Mouse (Mus musculus) adipocyte (in vitro differentiated cells): Measurements from ENCODE around the gene Ern1.

Experiments
- DNase-seq: peaks from one replicate; pipeline ENCODE4 v3.0.0-alpha.2; 2016; ENCODE audit warnings: low spot score

Gene Ern1

GRCm38 (mm10) chr11:106390757-106391156 lies 96.9 kb downstream of the Ern1 start:
- no peak for DNase-seq

GRCm38 (mm10) chr11:106389611-106390010 lies 98.0 kb downstream of the Ern1 start:
- no peak for DNase-seq

- peak; percentile 6 for DNase-seq
These were observed 99.8 kb downstream of the Ern1 start, which contains the start of gene Icam2 for GRCm38 (mm10) chr11:106387791-106388216. Icam2 (minus strand) TSS chr11:106388075.

- DNase-seq, result no peak
These were observed 100.6 kb downstream of the Ern1 start for GRCm38 (mm10) chr11:106387020-106387419.

GRCm38 (mm10) chr11:106386409-106386808 lies 101.2 kb downstream of the Ern1 start:
- no peak for DNase-seq

GRCm38 (mm10) chr11:106383051-106383790 lies 104.4 kb downstream of the Ern1 start:
- no peak for DNase-seq

- DNase-seq, result no peak
These were observed 105.2 kb downstream of the Ern1 start for GRCm38 (mm10) chr11:106382424-106382823.

GRCm38 (mm10) chr11:106381883-106382282 lies 105.8 kb downstream of the Ern1 start:
- no peak for DNase-seq

GRCm38 (mm10) chr11:106381011-106381410 lies 106.6 kb downstream of the Ern1 start:
- DNase-seq, result no peak

GRCm38 (mm10) chr11:106374979-106375378 lies 112.7 kb downstream of the Ern1 start:
- no peak for DNase-seq

- no peak for DNase-seq
These were observed 113.1 kb downstream of the Ern1 start for GRCm38 (mm10) chr11:106374559-106374958.

GRCm38 (mm10) chr11:106373998-106374397 lies 113.7 kb downstream of the Ern1 start:
- no peak for DNase-seq

- DNase-seq, result peak; percentile 86
These were observed 121.3 kb downstream of the Ern1 start for GRCm38 (mm10) chr11:106366316-106366715.

GRCm38 (mm10) chr11:106365366-106365765 lies 122.3 kb downstream of the Ern1 start, which contains the start of gene Prr29:
Prr29 (plus strand) TSS chr11:106365472.
- no peak for DNase-seq

GRCm38 (mm10) chr11:106364712-106365111 lies 122.9 kb downstream of the Ern1 start:
- DNase-seq, result no peak

GRCm38 (mm10) chr11:106359350-106359749 lies 128.3 kb downstream of the Ern1 start:
- no peak for DNase-seq

GRCm38 (mm10) chr11:106355382-106356128 lies 132.1 kb downstream of the Ern1 start:
- DNase-seq, result no peak

- DNase-seq, result no peak
These were observed 133.5 kb downstream of the Ern1 start for GRCm38 (mm10) chr11:106354181-106354580.

GRCm38 (mm10) chr11:106353188-106353587 lies 134.5 kb downstream of the Ern1 start, which contains the start of gene Scn4a:
Scn4a (minus strand) TSS chr11:106353288.
- DNase-seq, result no peak

- DNase-seq, result no peak
These were observed 135.7 kb downstream of the Ern1 start for GRCm38 (mm10) chr11:106351941-106352340.

GRCm38 (mm10) chr11:106351253-106351652 lies 136.4 kb downstream of the Ern1 start:
- no peak for DNase-seq

- DNase-seq, result no peak
These were observed 136.8 kb downstream of the Ern1 start for GRCm38 (mm10) chr11:106350853-106351252.

- no peak for DNase-seq
These were observed 137.9 kb downstream of the Ern1 start for GRCm38 (mm10) chr11:106349772-106350171.
